Mouse (Mus musculus): ENCODE data around the gene Epb41l4b.

Epb41l4b gene

DNA sequence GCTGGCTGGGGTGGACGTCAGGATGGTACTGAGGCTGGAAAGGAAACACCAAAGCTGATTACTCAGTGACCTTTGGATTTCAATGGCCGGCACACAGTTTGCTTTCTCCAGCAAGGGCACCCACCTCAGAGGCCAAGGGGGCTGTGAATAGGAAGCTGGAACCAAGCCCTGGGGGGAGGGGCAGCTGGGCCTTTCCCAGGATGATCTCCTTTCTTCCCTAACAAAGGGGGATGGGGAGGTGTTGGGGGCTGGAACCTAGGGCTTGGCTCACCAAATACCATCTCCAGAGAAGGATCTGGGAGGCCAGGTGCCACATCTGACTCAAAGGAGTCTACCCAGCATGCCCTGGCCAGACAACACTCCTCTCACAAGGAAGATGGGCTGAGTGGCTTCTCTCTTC, 78.4 kb downstream of the Epb41l4b start:
- DNase-seq (ENCODE audit: low spot score in 2 of 2): no peak

DNA sequence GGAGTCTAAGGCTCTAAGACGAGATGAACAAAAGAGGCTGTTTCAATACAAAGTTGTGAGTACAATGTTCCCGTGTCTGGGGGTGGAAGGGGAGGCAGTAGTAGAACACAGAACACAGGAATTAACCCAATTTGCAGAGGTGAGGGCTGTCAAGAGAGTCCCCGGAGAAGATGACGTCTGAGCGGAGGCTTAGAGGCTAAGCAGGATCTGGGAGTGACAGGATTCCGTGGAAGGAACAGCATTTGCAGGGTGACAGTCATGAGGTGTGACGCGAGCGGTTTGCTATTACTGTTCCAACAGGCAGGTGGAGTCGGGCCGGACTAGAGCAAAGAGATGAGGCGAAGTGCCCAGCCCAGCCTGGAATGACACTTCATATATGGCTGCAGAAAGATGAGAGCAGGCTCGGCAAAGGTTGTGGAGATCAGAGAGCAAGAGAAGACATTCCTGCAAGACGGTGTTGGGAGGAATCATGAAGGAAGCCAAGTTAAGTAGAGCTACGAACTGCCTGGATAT, 82.9 kb downstream of the Epb41l4b start:
- DNase-seq (ENCODE audit: low spot score in 2 of 2): no peak

- no peak for DNase-seq (ENCODE audit: low spot score in 2 of 2)
Measured at GRCm38 (mm10) chr4:57058623-57059022, 84.6 kb downstream of the Epb41l4b start.

- no peak for DNase-seq (ENCODE audit: low spot score in 2 of 2)
Measured at GRCm38 (mm10) chr4:57057637-57058036, 85.6 kb downstream of the Epb41l4b start.

DNA sequence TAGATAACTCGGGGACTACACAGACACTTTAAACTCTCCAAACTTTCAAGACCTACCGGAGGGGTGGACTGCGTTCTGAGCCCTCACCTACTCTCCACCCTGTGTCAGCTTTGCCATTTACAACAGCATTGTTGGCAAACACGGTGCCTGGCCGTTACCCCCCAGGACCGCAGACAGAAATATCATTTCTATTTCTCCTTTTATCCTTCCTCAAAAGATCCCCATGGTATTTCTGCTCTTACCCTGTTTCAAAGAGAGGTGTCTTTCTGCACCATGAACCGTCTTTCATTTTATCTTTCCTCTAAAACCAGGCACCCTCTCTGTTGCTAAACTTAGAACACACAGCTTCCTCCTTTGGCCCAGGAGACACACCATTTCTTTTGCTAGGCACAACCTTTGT, 87.6 kb downstream of the Epb41l4b start:
- no peak for DNase-seq (ENCODE audit: low spot score in 2 of 2)

DNA sequence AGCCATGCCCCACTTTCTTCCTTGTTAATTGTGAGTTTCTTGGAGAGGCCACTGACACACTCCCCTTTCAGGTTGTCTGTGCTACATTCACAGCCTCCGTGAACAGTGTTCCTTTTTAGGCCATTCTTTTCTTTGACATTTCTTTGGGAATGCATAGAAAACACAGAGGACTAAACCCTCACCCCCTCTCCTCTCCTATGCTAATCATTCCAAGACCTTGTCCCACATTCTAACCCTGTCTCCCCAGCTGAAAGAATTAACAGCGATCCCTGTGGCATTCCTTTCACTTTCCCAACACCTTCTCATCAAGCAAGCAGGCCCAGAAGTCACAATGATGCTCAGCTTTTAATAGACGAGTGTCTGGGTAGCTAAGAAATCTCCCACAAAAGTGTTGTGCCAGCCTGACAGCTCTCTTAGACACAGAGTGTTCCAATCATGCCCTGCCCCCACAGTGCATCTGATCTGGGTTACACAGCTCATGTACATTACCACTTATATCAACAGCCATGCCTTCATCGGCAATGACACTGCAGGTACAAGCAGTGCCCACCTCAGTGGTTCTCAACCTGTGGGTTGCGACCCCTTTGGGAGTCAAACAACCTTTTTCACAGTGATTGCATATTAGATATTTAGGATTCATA, 93.8 kb downstream of the Epb41l4b start:
- DNase-seq (ENCODE audit: low spot score in 2 of 2): no peak

- DNase-seq (ENCODE audit: low spot score in 2 of 2): no peak
Measured at GRCm38 (mm10) chr4:57048566-57048965, 94.7 kb downstream of the Epb41l4b start.

GRCm38 (mm10) chr4:57046160-57046571, 97.1 kb downstream of the Epb41l4b start:
- peak in 1 of 2 experiments; percentile 22 for DNase-seq (ENCODE audit: low spot score in 2 of 2)

DNA sequence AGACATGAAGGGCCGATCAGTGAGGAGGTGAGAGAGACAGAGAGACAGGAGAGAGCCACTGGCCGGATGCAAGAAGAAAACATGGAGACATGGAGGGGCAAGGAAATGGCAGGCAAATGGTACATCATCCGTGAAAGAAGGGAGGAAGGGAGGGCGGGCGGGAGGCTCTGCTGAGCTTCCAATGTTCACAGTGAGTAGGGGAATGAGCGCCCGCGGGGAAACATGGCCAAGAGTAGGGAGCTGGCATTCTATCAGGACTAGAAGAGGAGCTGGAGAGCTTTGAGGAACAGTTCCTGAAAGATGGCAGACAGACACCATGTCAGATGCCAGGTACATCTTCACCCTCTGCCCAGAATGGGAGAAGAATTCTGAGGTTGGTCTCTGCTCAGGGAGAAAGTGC, 99.6 kb downstream of the Epb41l4b start:
- no peak for DNase-seq (ENCODE audit: low spot score in 2 of 2)

DNA sequence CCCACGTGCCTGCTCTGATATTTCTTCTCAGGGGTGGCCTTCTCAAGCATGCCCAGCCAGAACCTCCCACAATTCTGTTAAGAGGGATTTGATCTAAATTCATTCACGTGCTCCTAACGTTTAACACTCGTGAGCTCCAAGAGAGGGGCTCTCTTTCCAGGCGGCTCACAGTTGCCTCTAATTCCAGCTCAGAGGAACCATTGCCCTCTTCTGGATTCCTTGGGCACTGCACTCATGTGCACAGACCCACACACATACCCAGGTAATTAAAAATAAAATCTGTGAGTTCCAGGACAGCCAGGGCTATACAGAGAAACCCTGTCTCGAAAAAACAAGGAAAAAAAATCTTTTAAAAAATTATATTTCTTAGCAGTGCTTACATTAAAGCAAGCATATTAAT, 101.6 kb downstream of the Epb41l4b start:
- no peak for DNase-seq (ENCODE audit: low spot score in 2 of 2)

- DNase-seq (ENCODE audit: low spot score in 2 of 2): no peak
Measured at GRCm38 (mm10) chr4:57041211-57041610, 102.0 kb downstream of the Epb41l4b start.

- no peak for DNase-seq (ENCODE audit: low spot score in 2 of 2)
Measured at GRCm38 (mm10) chr4:57040481-57040880, 102.8 kb downstream of the Epb41l4b start.

DNA sequence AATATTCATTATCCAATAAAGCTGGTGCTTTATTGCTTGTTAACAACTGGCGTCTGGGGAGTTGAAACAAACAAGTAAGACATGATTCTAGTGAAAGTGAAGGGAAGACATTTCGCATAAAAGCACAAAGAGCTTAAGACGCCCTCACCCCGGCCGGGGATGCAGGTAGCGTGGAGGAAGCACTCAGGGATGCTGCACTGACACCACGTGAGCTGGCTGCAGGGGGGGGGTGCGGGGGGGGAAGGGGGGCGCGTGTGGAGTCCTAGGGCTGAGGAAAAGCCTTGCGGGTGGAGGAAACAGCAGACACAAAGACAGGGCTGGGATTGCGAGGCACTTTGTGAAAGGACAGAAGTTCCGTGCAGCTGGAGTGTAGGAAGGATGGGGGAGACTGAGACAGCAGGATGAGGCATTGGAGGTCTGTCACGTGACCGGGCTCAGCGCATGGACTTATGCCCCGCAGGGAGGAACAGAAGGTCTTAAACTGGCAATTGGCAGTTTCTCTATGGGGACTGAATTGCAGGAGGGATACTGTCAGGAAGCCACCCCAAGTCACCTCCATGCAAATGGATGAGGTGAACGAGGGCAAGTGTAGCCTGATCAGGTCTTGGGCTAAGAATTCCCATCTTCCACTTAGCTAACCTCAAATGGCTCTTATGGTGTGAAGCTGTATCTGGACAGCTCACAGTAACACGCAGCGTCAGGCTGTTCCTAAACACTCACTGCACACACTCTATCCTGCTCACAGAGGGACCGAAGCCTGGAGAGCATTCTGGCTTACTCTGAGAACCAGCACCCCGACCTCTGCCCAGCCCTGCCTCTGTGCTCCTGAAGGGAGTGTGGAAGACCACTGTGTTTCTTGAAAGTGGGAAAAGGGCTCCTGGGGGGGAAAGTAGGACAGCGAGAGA, 103.9 kb downstream of the Epb41l4b start:
- peak in 1 of 2 experiments; percentile 34 for DNase-seq (ENCODE audit: low spot score in 2 of 2)

DNA sequence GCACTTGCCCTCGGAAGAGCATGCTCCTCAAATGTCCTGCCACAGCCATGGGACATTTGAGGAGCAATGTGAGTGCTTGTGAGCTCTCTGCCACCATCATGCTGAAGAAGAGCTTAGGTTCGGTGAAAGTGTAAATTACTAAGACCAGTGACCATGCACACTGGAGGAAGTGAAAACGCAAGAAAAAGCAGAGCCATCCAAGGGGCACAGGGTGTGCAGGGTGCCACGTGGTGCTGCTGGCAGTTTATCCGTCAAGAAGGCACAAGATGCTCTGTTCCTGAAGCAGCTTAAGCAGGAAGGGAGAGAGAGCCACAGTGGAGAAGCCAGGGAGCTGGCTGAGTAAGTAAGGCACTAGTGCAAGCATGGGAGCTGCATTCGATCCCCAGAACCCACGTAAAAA, 105.7 kb downstream of the Epb41l4b start:
- DNase-seq (ENCODE audit: low spot score in 2 of 2): no peak

DNA sequence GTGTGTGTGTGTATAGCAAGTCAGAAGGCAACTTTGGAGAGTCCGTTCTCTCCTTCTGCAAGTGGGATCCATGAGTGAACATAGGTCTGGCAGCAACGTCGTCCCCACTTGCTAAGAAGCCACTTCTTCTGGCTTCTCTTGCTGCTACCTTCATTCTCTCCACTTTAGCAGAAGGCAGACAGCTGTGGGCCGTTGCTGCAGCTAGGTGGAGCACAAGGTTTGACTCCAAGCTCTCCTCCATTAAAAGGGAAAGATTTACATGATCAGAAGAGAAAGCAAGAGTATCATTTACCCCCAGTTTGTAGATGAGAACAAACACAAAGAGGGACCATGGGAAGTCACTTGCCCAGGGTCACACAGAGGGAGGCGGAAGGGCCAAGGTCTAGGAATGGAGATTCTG, 109.1 kb downstream of the Epb41l4b start:
- DNase-seq (ENCODE audit: low spot score in 2 of 2): no peak

GRCm38 (mm10) chr4:57031440-57031839, 111.8 kb downstream of the Epb41l4b start:
- DNase-seq (ENCODE audit: low spot score in 2 of 2): no peak

DNA sequence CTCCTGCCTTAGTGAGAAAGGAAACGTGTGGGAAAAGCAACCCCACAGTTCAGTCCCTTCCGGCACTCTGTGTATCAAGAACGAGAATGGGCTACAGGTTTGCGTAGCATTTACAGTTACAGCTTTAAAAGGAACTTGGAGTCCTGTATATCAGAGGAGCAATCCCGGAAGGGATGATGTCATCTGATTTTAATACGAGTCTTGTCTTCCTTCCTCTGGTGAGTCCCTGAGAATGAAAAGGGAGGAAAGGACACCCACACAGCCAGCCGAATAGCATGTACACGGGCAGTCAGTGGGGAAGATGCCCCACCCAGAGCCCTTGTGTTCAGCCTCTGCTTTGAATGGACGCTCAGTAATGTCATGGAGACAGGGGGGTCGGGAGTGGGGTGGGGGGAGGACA, 115.3 kb downstream of the Epb41l4b start:
- no peak for DNase-seq (ENCODE audit: low spot score in 2 of 2)

- no peak for DNase-seq (ENCODE audit: low spot score in 2 of 2)
Measured at GRCm38 (mm10) chr4:57023527-57023926, 119.7 kb downstream of the Epb41l4b start.

DNA sequence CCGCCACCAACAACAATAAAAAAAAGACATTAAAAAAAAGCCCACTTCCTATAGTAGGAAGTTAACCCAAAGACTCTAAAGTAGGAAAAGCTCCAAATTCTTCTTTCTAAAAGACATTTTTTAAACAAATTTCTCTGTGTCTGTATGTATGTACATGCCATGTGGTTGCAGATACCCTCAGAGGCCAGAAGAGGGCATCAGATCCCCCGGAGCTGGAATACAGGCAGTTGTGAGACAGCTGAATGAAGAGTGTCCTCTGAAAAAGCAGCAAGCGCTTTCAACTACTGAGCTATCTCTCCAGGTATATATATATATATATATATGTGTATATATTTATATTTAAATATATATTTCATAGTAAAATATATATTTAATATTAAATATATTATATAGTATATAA, 121.9 kb downstream of the Epb41l4b start:
- DNase-seq (ENCODE audit: low spot score in 2 of 2): no peak

- peak; percentile 59 to 61 for DNase-seq (ENCODE audit: low spot score in 2 of 2)
Measured at GRCm38 (mm10) chr4:57017229-57017628, 126.0 kb downstream of the Epb41l4b start.

- DNase-seq (ENCODE audit: low spot score in 2 of 2): no peak
Measured at GRCm38 (mm10) chr4:57016366-57017171, 126.7 kb downstream of the Epb41l4b start.

- DNase-seq (ENCODE audit: low spot score in 2 of 2): no peak
Measured at GRCm38 (mm10) chr4:57015032-57015431, 128.2 kb downstream of the Epb41l4b start.
